Mouse (Mus musculus) G1E (cell line): ENCODE measurements at regions not wholly inside any gene's neighbourhood (a gene's known extent, or its start where the extent isn't known, plus 50 kb on each side); places are given as distances from the start of the nearest gene placed in this dataset.

Experiments used
- ATAC-seq: 2 replicates; pipeline ENCODE4 v1.8.0; 2016; ENCODE audit warnings: mild to moderate bottlenecking; ENCODE audit not compliant: insufficient number of reproducible peaks, poor library complexity, low FRiP score, severe bottlenecking; ENCODE audit errors: extremely low read depth
- DNase-seq: peaks from one replicate; pipeline ENCODE4 v3.0.0; 2012; ENCODE audit warnings: low spot score
- H3K27me3 ChIP-seq: 2 replicates; pipeline ENCODE4 v1.6.1; 2012; ENCODE audit warnings: mild to moderate bottlenecking, low read length, inconsistent platforms; ENCODE audit not compliant: insufficient read depth
- H3K36me3 ChIP-seq: replicated peaks from 2 replicates; pipeline ENCODE3; 2012; ENCODE audit warnings: mild to moderate bottlenecking, inconsistent platforms
- H3K4me1 ChIP-seq: 2 replicates; pipeline ENCODE4 v1.6.1; 2012; ENCODE audit warnings: low read depth, low read length, inconsistent platforms, mixed read lengths; ENCODE audit not compliant: insufficient read depth
- H3K4me3 ChIP-seq: 2 replicates; pipeline ENCODE4 v1.5.1; 2012; ENCODE audit warnings: low read depth, mild to moderate bottlenecking, inconsistent platforms, low read length, moderate library complexity, mixed read lengths
- H3K9me3 ChIP-seq: replicated peaks from 2 replicates; pipeline ENCODE4 v1.6.1; 2012; ENCODE audit warnings: inconsistent platforms
- CTCF ChIP-seq: IDR thresholded peaks from 2 replicates; pipeline ENCODE4 v1.5.1; 2012; ENCODE audit warnings: low read depth, low read length, inconsistent platforms, mixed read lengths
- GATA1 ChIP-seq: IDR thresholded peaks from 2 replicates; pipeline ENCODE4 v1.6.1; 2012; ENCODE audit warnings: borderline replicate concordance, low read length, inconsistent platforms, mixed read lengths
- GATA2 ChIP-seq: IDR thresholded peaks from 2 replicates; pipeline ENCODE4 v1.6.1; 2012; ENCODE audit warnings: low read depth, low read length, inconsistent platforms, borderline replicate concordance
- POLR2AphosphoS5 ChIP-seq: IDR thresholded peaks from 2 replicates; pipeline ENCODE4 v1.6.1; 2012; ENCODE audit warnings: low read depth, low read length, inconsistent platforms; ENCODE audit not compliant: insufficient replicate concordance
- TAL1 ChIP-seq: conservative IDR thresholded peaks from 2 replicates; pipeline ENCODE4 v1.6.1; 2012; ENCODE audit warnings: low read depth, low read length, inconsistent platforms, mixed read lengths

- Histone ChIP-seq H3K9me3 (peaks cover 20% of the 10 kb centered on the region), H3K27me3 (peaks cover 28% of the 10 kb centered on the region), H3K4me3 (no peak overlapping the region), H3K4me1 (peaks cover 44% of the 10 kb centered on the region), H3K36me3 (no peaks in the 10 kb centered on the region)
- no peak for TF ChIP-seq GATA2
- TF ChIP-seq CTCF: no peak
- no peak for TF ChIP-seq GATA1
- TF ChIP-seq TAL1: no peak
- TF ChIP-seq POLR2AphosphoS5: no peak
- no peak for DNase-seq
- no peak for ATAC-seq
Measured at GRCm38 (mm10) chr3:107821952-107822351, 55.1 kb upstream of the Eps8l3 start.

GRCm38 (mm10) chr3:107819622-107820021, 57.4 kb upstream of the Eps8l3 start:
- ATAC-seq (no peak), DNase-seq (no peak)
- no peak overlapping the region for H3K4me3 ChIP-seq
- H3K36me3 ChIP-seq: no peaks in the 10 kb centered on the region
- peaks cover 20% of the 10 kb centered on the region for H3K9me3 ChIP-seq
- TF ChIP-seq CTCF (no peak), GATA1 (no peak), POLR2AphosphoS5 (no peak), TAL1 (no peak), GATA2 (no peak)
- H3K27me3 ChIP-seq: peaks cover 28% of the 10 kb centered on the region
- H3K4me1 ChIP-seq: peaks cover 48% of the 10 kb centered on the region

- Histone ChIP-seq H3K4me1 (peaks cover 48% of the 10 kb centered on the region), H3K27me3 (peaks cover 26% of the 10 kb centered on the region), H3K9me3 (peaks cover 13% of the 10 kb centered on the region), H3K36me3 (no peaks in the 10 kb centered on the region), H3K4me3 (peak overlapping the region; percentile 53; the same call in 1 of the 2 replicates)
- TF ChIP-seq POLR2AphosphoS5 (no peak), GATA2 (no peak), CTCF (no peak), TAL1 (peak; percentile 89)
- peak; percentile 53 for DNase-seq
- ATAC-seq: peak; percentile 88
Measured at GRCm38 (mm10) chr3:107818616-107819495, 58.2 kb upstream of the Eps8l3 start.

GRCm38 (mm10) chr3:107816031-107816430, 55.8 kb upstream of the Csf1 start:
- Histone ChIP-seq H3K36me3 (no peaks in the 10 kb centered on the region), H3K9me3 (no peaks in the 10 kb centered on the region), H3K4me1 (peaks cover 52% of the 10 kb centered on the region), H3K4me3 (no peak overlapping the region), H3K27me3 (peaks cover 28% of the 10 kb centered on the region)
- DNase-seq: no peak
- no peak for TF ChIP-seq TAL1
- no peak for TF ChIP-seq CTCF
- no peak for TF ChIP-seq POLR2AphosphoS5
- TF ChIP-seq GATA1: no peak
- TF ChIP-seq GATA2: no peak
- no peak for ATAC-seq

GRCm38 (mm10) chr3:107814280-107814679, 54.0 kb upstream of the Csf1 start:
- Histone ChIP-seq H3K27me3 (peaks cover 36% of the 10 kb centered on the region), H3K4me3 (no peak overlapping the region), H3K36me3 (no peaks in the 10 kb centered on the region), H3K9me3 (no peaks in the 10 kb centered on the region), H3K4me1 (peaks cover 53% of the 10 kb centered on the region)
- no peak for TF ChIP-seq GATA2
- TF ChIP-seq CTCF: no peak
- TF ChIP-seq TAL1: no peak
- TF ChIP-seq POLR2AphosphoS5: no peak
- no peak for TF ChIP-seq GATA1
- ATAC-seq (no peak), DNase-seq (no peak)

GRCm38 (mm10) chr3:107812885-107813284, 52.6 kb upstream of the Csf1 start:
- TF ChIP-seq TAL1: no peak
- TF ChIP-seq POLR2AphosphoS5: no peak
- TF ChIP-seq GATA1: no peak
- TF ChIP-seq GATA2: no peak
- no peak for TF ChIP-seq CTCF
- Histone ChIP-seq H3K4me1 (peaks cover 44% of the 10 kb centered on the region), H3K27me3 (peaks cover 43% of the 10 kb centered on the region), H3K4me3 (no peak overlapping the region), H3K36me3 (no peaks in the 10 kb centered on the region), H3K9me3 (no peaks in the 10 kb centered on the region)
- no peak for DNase-seq
- no peak for ATAC-seq
